Mouse (Mus musculus) cerebellum, postnatal 4 days (tissue): ENCODE results near the gene Stx16.

ENCODE experiments used
- DNase-seq, 2 experiments: peaks; one replicate each; pipeline ENCODE4 v3.0.0; 2022; ENCODE audit warnings: low spot score in 2 of 2, mixed read lengths in 1 of 2

Gene Stx16

DNA sequence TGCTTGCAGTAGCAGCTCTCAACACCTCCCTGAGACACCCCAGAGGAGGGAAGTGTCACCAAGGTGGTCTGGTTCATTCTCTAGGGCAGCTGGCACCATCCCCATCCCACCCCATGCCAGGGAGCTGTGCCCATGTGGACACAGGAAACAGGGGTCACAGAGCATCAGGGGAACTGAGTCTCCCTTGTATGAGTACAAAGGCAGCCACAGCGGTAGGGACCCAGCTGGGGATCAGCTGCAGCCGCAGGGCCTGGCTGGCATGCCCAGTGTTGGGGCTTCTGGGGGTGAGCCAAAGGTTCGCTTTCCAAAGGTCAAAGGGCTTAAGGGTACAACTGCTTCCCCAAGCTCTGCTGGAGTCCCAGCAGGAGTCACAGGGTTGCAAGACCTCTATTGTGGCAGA lies 47.6 kb downstream of the Stx16 start:
- no peak for DNase-seq

DNA sequence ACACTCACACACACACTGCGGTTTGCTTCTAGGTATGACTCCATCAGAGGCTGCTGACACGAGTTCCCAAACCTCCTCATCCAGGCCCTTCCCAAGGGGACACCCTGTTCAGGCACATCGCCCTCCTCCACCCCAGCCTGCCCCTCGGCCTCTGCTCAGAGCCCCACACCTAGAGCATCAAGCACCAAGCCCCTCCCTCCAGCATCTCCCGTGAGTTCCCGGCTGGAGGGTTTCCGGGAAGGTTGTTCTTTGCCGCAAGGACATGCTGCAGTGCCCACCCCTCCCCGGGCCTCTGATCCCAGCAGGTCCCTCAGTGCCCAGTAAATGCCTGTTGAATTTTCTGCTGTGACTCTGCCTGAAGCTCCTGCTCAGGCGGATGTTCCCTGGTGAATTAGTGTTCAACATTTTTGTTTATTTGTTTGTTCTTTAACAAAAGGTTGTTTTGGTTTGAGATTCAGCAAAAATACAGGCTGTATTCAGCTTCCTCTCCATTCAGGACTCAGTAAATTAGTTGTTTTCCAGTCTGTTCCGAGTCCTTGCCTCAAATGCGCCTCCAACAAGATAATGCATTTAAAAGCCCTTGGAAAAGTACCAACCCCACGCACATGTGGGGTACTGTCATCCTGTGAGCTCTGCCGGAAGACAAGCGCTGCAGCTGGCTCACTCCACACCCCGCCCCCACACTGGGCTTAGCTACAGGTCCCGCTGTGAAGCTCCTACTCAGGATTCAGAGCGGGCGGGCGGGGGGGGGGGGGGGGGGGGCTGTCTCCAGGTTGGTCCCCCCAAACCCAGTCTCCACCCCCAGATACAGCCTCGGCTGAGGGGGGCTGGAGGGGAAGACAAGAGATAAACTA lies 50.6 kb downstream of the Stx16 start:
- peak; percentile 22 to 50 for DNase-seq

DNA sequence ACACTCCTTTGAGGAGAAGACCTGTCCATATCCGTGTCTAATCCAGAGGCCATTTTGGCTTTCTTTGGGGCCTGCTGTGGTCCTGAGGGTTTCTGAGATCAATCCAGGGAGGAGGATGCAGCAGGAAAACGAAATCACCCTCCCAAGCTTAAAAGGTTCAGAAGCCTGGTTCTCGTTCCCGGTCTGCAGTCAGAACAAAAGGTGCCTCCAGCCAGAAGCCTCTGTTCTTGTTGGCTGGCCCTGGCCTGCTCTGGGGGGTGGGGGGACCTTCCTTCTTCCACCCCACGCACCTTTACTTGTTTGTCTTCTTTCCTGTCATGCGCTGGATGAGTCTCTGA lies 51.2 kb downstream of the Stx16 start:
- DNase-seq, result peak in 1 of 2 experiments; percentile 12

DNA sequence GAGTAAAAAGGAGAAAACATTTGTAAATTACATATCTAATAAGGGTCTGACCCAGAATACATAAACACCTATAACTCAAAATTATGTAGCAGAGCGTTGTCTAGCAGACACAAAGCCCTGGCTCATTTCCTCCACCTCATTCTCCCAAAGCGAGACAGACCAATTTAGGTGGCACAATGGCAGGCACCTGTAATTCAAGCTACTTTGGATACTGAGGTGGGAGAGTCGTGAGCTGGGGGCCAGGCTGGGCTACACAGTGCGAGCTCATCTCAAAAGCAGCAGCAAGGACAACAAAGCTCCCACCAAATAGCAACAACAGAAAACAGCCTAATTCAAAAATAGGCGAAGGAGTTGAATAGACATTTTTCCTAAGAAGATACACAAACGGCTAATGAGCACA lies 52.8 kb downstream of the Stx16 start:
- DNase-seq, result no peak

DNA sequence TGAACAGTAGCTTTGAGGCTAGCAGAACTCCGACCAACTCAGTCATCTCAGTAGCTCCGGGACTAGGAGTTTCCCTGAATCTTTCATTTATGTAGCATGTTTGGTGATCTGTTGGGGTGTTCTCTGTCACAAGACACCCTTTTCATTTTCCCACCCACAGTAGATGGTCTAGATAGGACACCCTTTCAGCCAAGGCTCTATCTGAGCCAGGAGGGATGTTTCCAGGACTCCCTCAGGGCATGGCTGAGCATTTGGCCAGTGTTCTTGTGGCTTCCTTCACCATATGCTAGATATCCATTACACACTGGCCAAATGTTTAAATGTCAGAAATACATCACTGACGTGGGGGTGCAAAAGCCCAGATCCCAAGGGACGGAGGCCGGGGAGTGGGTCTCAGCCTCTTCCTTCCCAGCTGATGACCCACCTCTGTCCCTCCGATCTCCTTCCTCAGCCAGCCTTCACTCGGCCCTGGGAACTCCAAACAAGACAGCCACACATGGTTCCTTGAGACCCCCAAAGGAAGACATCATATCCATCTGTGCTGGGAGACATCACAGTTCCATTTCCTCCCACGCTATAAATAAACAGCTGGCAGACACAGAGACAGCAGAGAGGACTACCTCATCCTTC lies 54.5 kb downstream of the Stx16 start:
- DNase-seq, result no peak

DNA sequence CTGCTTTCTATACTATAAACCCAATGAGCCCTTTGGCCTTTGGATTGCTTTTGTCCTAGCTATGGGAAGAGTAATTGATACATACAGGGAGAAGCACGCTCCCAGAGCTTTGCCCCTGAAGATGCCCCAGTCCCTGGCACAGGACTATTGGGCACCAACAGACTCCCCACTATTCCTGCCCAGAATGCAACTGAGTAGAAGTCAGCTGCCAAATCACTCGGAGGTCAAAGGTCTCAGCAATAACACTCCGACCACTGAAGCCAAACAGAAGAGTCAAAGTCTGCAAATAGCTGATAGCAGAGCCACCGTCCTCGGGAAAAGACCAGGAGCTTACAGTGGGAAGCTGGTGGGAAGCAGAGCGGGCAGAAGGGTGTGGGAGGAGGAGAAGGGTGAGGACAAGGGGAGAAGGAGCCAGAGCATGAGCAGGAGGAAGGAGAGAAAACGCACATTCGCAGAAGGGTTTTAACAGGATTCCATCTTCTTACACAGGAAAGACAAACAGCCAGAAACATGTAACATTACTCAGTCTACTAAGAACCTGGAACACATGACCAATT lies 56.4 kb downstream of the Stx16 start:
- DNase-seq, result no peak
